Mouse (Mus musculus) megakaryocyte progenitor cell, adult 5-6 weeks (primary cell): ENCODE results near the gene Tsr2. TPM values are rescaled to one million over a fixed set of nuclear protein-coding genes. Genes with fewer than 3 reads are reported as not detected.
A peak's percentile ranks its signal among the peaks of the same experiment; 100 is the strongest.

ENCODE experiments used
- ATAC-seq: replicated peaks from 2 replicates; pipeline ENCODE4 v1.8.0; 2016; ENCODE audit warnings: mild to moderate bottlenecking, moderate TSS enrichment, inconsistent platforms; ENCODE audit not compliant: poor library complexity
- total RNA-seq, 2 experiments: library from RNA; stranded (forward) in 1 of 2; stranded (reverse) in 1 of 2; fragments of 157-497, 149-512 nt in 1 of 2; fragments of 200-1000 nt in 1 of 2; gene quantifications; 2 replicates each; pipeline versions ENCODE4 v1.2.3 to v1.2.4; 2015 to 2017

The Tsr2 gene
- total RNA-seq (2015) (31.1 and 39.8 TPM in 2 replicates), total RNA-seq (2017) (39.7 and 40.4 TPM in 2 replicates)

GRCm38 (mm10) chrX:151096171-151097058, at the start of gene Tsr2:
TSS of gene Tsr2 (minus strand) at chrX:151096543.
- peak; percentile 96 for ATAC-seq

GRCm38 (mm10) chrX:151132785-151133184, 36.4 kb upstream of the Tsr2 start:
- ATAC-seq = no peak

GRCm38 (mm10) chrX:151130493-151130892, 34.1 kb upstream of the Tsr2 start:
- no peak for ATAC-seq

- ATAC-seq = no peak
These were observed 27.6 kb upstream of the Tsr2 start for GRCm38 (mm10) chrX:151123933-151124332.

GRCm38 (mm10) chrX:151117432-151117831, 21.1 kb upstream of the Tsr2 start:
- ATAC-seq = peak; percentile 81

GRCm38 (mm10) chrX:151116795-151117194, 20.5 kb upstream of the Tsr2 start:
- ATAC-seq = peak; percentile 99

- peak; percentile 71 for ATAC-seq
These were observed 11.1 kb upstream of the Tsr2 start for GRCm38 (mm10) chrX:151107301-151108067.

GRCm38 (mm10) chrX:151087418-151087817, 8.9 kb downstream of the Tsr2 start:
- ATAC-seq = no peak

- ATAC-seq = no peak
These were observed 10.7 kb downstream of the Tsr2 start for GRCm38 (mm10) chrX:151085599-151085998.

- no peak for ATAC-seq
These were observed 19.3 kb downstream of the Tsr2 start for GRCm38 (mm10) chrX:151076941-151077485.

- ATAC-seq = no peak
These were observed 20.3 kb downstream of the Tsr2 start for GRCm38 (mm10) chrX:151076007-151076406.

GRCm38 (mm10) chrX:151067876-151068275, 28.5 kb downstream of the Tsr2 start:
- no peak for ATAC-seq

- ATAC-seq = no peak
These were observed 30.2 kb downstream of the Tsr2 start for GRCm38 (mm10) chrX:151066071-151066666.

GRCm38 (mm10) chrX:151061615-151062299, 34.6 kb downstream of the Tsr2 start:
- ATAC-seq = peak; percentile 92

GRCm38 (mm10) chrX:151059346-151059745, 37.0 kb downstream of the Tsr2 start:
- no peak for ATAC-seq

- ATAC-seq = 0 out of 2 replicates have a peak, but pooled peaks have one; percentile 34
These were observed 40.8 kb downstream of the Tsr2 start for GRCm38 (mm10) chrX:151055559-151055958.

GRCm38 (mm10) chrX:151054489-151054888, 41.9 kb downstream of the Tsr2 start:
- ATAC-seq = no peak

- no peak for ATAC-seq
These were observed 46.0 kb downstream of the Tsr2 start for GRCm38 (mm10) chrX:151050337-151050736.

GRCm38 (mm10) chrX:151049661-151050215, 46.6 kb downstream of the Tsr2 start:
- no peak for ATAC-seq

- ATAC-seq = peak; percentile 38; the same call in 1 of the 2 replicates
These were observed 48.8 kb downstream of the Tsr2 start for GRCm38 (mm10) chrX:151047431-151048058.
